Mouse (Mus musculus): ENCODE measurements at regions not wholly inside any gene's neighbourhood (a gene's known extent, or its start where the extent isn't known, plus 50 kb on each side); places are given as distances from the start of the nearest gene placed in this dataset.

- no peaks in the 10 kb centered on the region for H3K9me3 ChIP-seq (ENCODE audit: low read length)
- H3K4me3 ChIP-seq (ENCODE audit: low read length): no peak overlapping the region
- H3K4me2 ChIP-seq (replicated peaks; ENCODE audit: low read depth, low read length): no peak overlapping the region
- ATAC-seq (ENCODE audit: low FRiP score, low TSS enrichment): no peak
- H3K9ac ChIP-seq (replicated peaks; ENCODE audit: low read length): no peak overlapping the region
- H3K27me3 ChIP-seq (ENCODE audit: insufficient read depth, low read length): no peaks in the 10 kb centered on the region
- H3K27ac ChIP-seq (ENCODE audit: low read length): no peak overlapping the region
- no peaks in the 10 kb centered on the region for H3K4me1 ChIP-seq (ENCODE audit: insufficient read depth, low read length)
- no peaks in the 10 kb centered on the region for H3K36me3 ChIP-seq (ENCODE audit: insufficient read depth, low read length)
Measured at GRCm38 (mm10) chr7:51434865-51435264, 76.0 kb upstream of the Ano5 start.

GRCm38 (mm10) chr7:51454989-51455692, 55.7 kb upstream of the Ano5 start:
- Histone ChIP-seq H3K36me3 (ENCODE audit: insufficient read depth, low read length) (no peaks in the 10 kb centered on the region), H3K9ac (replicated peaks; ENCODE audit: low read length) (no peak overlapping the region), H3K9me3 (ENCODE audit: low read length) (no peaks in the 10 kb centered on the region), H3K27ac (ENCODE audit: low read length) (no peak overlapping the region), H3K4me3 (ENCODE audit: low read length) (no peak overlapping the region), H3K4me1 (ENCODE audit: insufficient read depth, low read length) (no peaks in the 10 kb centered on the region), H3K27me3 (ENCODE audit: insufficient read depth, low read length) (no peaks in the 10 kb centered on the region), H3K4me2 (replicated peaks; ENCODE audit: low read depth, low read length) (no peak overlapping the region)
- 0 out of 2 replicates have a peak, but pooled peaks have one; percentile 23 for ATAC-seq (ENCODE audit: low FRiP score, low TSS enrichment)
- 83% methylated on average over 2 of the region's 2 CpGs for WGBS

GRCm38 (mm10) chr7:51458757-51459156, 52.1 kb upstream of the Ano5 start:
- no peaks in the 10 kb centered on the region for H3K27me3 ChIP-seq (ENCODE audit: insufficient read depth, low read length)
- no peak overlapping the region for H3K9ac ChIP-seq (replicated peaks; ENCODE audit: low read length)
- no peak overlapping the region for H3K4me2 ChIP-seq (replicated peaks; ENCODE audit: low read depth, low read length)
- H3K4me3 ChIP-seq (ENCODE audit: low read length): no peak overlapping the region
- WGBS: 85% methylated on average over 1 of the region's 1 CpGs
- no peaks in the 10 kb centered on the region for H3K4me1 ChIP-seq (ENCODE audit: insufficient read depth, low read length)
- no peak overlapping the region for H3K27ac ChIP-seq (ENCODE audit: low read length)
- no peaks in the 10 kb centered on the region for H3K9me3 ChIP-seq (ENCODE audit: low read length)
- no peak for ATAC-seq (ENCODE audit: low FRiP score, low TSS enrichment)
- no peaks in the 10 kb centered on the region for H3K36me3 ChIP-seq (ENCODE audit: insufficient read depth, low read length)
